Mouse (Mus musculus) right cerebral cortex, postnatal 10 days (tissue): ENCODE measurements around the gene Hint2.
A peak's percentile ranks its signal among the peaks of the same experiment; 100 is the strongest.

Experiments
- DNase-seq, 2 experiments: peaks; one replicate each; pipeline ENCODE4 v3.0.0; 2021; ENCODE audit warnings: low spot score in 2 of 2

The Hint2 gene

DNA sequence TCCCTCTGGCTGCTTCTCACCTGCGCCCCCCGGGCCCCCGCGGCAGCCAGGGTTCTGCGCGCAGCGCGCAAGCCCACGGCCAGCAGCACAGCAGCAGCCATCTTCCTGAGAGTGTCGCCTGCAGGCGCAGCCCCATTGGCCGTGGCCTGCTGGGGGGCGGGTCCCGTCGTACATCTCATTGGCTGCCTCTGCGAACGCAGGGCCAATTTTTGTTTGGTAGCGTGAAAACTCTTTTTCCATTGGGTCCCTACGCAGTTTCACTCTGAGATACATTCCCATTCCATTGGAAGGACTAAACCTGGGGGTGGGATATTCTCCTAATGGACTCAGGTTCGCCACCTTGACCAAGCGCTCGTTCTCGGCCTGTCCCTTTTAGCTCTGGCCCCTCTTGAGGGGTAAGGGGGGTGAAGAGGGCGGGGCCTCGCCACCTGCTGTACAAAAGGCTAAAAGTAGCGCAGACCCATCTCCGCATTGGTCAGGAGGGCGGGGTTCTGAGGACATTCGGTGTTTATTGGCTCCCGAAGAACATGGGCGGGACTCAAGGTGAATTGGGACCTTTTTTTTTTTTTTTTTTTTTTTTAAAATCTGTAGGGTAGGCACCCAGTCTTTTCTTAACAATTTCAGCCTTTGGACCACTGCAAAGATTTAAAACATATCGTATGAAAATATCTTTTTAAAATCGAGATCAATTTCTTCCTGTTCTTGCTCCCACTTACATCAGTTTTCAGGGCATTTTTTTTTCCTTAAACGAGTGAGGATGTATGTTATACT is at the start of gene Hint2:
Gene Hint2, minus strand, starts transcription at position 128 of the 771 bp plus-strand sequence.
- DNase-seq, result peak; percentile 97 to 98

DNA sequence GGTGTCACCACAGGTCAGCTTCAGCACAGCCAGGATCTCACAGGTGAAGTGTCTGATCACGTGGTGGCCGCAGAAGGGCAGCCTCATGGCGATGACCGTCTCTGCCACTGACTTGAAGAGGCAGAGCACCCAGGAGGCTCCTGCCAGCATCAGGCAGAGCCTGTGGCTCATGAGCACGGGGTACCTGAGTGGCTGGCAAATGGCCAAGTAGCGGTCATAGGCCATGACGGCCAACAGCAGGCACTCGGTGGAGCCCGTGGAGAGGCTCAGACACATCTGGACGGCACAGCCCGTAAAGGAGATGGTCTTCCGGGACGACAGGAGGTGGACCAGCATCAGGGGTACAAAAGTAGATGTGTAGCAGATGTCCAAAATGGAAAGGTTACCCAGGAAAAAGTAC is 49.7 kb upstream of the Hint2 start:
- no peak for DNase-seq

DNA sequence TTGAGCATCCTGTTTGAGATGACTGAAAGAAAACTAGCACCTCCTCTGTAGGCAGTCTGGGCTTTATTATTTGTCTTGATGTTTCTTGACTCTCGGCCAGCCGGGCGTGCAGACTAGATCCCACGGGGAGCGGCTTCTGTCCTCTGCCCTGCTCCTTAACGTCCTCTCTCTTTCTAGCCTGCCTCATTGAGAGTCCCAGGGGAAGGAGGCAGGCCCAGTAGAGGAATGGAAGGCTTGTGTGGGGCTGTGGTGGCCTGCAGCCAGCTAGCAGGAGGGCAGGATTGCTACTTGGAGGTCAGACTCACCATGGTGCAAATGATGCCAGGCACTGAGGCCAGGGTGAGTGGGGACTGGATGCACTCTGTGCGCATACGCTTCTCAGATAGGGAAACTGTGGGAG is 47.6 kb upstream of the Hint2 start:
- DNase-seq, result no peak

DNA sequence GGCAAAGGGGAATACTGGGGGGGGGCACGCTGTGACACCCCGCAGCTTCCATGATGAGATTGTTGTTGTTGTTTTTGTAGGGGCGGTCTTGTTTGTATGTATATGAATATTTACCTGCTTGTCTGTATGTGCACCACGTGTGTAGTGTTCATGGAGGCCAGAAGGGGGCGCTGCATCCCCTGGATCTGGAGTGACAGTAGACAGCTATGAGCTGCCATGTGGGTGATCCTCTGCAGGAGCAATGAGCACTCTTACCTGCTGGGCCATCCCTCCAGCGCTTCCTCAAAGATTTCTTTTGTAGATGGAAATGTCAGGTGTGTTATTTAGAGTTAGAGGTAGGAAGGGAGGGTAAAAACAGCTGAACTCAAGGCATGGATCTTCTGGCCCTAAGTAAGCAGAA is 47.2 kb upstream of the Hint2 start:
- DNase-seq, result no peak

DNA sequence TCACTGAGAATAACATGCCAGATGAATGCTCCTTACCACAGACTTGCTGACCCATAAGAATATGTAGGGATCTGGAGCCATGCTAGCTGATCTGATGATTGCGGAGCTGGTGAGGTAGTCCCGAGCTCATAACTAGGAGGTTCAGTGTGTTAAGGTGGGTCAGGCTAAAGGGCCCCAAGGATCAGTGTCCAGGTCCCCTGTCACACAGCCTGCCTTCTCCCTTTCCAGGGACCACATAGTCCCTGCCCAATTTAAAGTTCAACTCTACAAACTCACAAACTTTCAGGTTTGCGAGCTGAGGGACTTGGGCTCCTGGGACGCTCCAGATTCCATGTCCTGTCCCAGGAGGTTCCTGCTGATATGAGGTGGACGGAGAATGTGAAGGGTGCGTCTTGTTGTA is 44.4 kb upstream of the Hint2 start, which contains the start of gene Olfr70:
Gene Olfr70, minus strand, starts transcription at position 101 of the 400 bp plus-strand sequence.
- no peak for DNase-seq

DNA sequence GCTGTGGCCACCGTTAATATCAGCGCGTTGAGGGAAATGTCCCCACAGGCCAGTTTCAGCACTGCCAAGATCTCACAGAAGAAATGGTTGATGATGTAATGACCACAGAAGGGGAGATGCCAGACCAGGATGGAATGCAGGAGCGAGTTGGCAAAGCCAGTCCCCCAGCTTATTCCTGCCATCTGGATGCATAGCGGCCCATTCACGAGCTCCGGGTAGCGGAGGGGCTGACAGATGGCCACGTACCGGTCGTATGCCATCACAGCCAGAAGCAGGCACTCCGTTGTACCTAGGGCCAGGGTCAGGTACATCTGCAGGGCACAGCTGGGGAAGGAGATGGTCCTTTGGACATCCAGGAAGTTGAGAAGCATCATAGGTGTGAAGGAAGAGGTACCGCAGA is 40.3 kb upstream of the Hint2 start:
- DNase-seq, result no peak

DNA sequence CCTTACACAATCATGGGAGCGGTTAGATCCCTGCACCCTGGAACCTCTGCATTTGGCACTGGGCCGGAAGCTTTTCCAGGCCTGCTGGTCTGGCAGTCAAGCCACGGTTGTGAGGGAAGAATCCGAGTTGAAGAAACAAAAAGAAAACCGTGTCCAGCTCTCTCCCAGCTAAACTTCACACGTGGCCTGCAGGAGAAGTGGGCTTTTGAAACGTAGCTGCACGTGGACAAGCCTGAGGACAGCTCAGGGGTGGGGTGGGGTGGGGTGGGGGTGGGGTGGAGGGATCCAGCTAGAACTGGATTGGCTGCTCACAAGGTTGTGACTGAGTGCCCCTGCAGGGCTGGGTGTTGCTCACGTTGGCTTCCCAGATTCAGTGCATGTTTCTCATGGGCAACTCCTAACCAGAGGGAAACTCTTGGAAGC is 39.0 kb upstream of the Hint2 start:
- no peak for DNase-seq

DNA sequence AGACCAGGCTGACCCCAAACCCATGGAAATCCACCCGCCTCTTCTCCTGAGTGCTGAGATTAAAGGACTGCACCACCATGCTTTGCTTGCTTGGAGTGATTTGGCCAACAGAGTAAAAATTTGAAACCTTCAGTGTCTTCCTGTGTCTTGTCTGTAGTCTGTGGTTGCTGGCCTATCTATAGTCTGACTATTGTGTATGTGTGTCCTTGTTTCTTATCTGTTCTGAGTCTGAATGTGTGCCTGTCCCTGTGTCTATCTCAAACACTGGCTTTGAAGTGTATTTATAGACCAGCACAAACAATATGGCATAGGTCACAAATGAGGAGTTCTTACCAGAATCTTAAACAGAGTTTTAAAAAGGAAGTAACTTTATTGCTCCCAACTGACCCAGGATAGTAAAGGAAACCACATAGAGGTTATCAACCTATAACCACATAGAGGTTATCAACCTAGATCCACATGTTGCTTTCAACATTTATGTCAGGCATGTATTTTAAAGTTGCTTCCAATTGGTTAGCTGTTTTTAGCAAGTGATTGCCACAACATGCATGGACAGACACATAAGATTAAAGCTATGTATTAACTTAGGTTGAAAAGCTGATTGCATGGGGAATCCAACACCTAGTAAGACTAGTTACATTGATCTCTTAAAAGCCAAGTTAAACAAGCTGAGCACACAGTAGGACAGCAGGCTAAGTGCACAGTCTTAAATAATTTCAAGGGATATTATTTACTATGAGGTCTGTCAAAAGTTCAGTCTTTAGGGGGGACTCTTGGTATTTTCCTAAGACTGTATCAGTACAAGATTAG is 38.4 kb upstream of the Hint2 start:
- DNase-seq, result no peak

DNA sequence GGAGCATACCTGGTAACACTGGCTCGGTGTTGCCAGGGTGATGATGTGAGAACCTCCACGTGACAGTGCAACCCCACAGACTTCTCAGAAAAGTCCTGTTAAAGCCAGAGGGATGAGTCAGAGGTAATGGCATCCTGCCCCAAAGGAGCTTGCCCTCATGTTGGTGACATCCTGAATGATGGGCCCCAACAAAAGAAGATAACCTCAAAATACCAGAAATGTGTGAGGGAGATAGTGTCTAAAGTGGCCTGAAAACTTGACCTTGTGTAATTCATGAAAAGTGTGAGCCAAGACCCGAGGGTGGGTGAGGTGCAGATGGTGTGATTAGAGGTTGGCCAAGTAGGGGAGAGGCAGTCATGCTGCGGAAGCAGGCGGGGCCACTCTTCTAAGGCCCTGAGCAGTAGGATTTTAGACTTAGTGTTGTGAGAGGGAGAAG is 37.6 kb upstream of the Hint2 start:
- no peak for DNase-seq

DNA sequence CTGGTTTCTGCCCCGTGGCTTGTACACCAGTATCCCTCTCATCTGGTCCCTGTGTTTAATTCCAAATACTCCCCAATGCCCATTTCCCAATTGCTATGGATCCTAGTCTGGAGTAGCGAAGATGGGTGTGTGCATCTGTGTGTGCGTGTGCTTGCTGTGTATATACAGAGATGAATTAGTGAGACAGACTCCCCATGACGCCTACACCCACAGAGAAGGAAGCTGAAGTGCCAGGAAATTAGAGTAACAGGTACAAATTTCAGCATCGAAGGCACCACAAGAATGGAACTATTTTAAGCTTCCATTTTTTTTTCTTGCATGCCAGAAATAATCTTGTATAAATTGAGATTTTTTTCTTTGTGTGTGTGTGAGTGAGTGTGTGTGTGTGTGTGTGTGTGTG is 34.8 kb upstream of the Hint2 start:
- DNase-seq, result peak in 1 of 2 experiments; percentile 16

DNA sequence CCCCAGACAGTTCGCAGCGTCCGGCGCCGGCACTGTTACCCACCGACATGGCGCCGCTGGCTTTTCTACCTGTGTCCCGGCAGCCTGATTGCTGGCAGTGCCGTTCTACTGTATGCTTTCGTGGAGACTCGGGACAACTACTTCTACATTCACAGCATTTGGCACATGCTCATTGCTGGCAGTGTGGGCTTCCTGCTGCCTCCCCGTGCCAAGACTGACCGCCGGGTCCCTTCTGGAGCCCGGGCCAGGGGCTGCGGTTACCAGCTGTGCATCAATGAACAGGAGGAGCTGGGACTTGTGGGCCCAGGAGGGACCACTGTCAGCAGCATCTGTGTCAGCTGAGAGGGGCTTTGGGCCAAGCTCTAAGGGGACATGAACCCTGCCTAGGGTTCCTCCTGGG is 33.8 kb upstream of the Hint2 start:
- DNase-seq, result peak in 1 of 2 experiments; percentile 57

DNA sequence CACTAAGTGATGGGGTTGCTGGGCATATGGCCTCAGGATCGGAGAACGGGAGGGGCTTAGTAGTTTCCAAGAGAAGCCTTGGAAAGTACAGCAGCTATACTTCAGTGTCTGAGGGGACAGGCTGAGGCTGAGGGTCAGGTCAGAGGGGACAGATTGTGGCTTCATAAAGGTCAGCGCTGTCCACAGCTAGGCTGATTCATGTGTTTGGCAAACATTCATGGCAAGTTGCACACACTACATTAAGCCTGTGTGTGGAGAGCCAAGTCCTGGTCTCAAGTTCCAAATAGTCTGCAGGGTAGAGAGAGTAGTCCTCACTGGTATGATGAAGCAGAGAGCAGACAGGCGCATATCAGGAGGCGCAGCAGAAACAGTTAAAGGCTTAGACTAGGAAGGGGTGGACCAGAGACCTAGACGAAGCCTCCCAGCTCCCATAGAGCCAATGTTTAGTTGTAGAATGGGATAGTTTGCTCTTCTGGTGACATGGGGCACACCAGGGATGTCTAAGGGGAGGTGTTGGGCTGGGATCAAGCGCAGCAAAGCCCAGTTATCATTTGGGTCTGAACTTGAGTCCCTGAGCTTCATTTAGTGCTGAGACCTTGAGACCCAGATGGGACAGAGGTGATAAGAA is 23.3 kb upstream of the Hint2 start:
- no peak for DNase-seq

DNA sequence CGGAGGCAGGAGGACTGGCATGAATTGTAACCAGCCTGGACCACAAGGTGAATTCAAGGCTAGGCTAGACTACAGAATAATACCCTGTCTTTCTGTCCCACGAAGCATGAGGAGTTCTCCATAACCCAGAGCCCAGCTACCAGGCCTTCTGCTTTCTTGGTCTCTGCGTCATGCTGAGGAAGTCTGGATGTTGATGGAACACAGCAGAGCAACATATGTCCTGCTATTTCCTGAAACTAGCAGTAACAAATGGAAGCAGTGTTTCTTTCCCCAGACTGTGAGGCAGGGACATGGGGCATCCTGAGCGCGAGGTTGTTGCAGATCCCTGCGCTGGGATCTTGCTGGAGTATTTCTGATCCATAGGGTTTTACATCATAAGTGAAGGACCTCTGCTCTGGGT is 22.3 kb upstream of the Hint2 start:
- no peak for DNase-seq

DNA sequence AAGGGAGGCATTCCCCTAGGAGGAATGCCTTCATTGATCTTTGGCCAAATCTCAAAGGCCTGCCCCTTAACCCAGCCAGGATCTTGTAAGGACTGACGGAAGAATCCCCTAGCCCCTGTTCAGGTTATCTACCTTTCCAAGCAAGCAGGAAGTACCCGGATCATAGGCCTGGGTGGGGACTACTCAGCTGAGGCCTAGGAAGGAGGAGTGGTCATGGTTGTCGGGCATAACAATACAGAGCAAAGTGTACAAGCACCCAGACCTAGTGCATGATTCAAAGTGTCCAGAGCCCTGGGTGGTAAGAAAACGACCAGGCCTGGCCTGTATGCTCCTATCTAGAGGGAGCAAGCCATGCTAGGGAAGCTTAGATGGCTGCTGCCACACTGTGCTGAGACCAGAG is 19.3 kb upstream of the Hint2 start:
- no peak for DNase-seq

DNA sequence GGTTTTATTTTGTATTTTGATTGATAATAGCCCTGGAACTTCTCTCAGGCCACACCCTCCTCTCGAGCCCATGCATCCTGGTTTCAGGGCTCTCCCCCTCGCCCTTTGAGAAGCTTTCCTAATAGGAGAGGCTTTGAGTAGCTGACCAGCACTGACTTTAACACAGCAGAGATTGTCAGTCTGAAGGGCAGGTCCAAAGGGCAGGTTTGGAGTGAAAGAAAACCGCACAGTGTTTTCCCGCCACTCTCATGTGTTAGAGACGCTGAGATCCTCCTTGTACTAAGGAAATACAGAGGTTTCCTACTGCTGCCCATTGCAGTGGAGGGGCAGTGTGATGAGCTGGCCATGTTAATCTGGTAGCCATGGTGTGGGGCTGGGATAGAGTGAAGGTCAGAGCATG is 18.7 kb upstream of the Hint2 start:
- DNase-seq, result no peak

DNA sequence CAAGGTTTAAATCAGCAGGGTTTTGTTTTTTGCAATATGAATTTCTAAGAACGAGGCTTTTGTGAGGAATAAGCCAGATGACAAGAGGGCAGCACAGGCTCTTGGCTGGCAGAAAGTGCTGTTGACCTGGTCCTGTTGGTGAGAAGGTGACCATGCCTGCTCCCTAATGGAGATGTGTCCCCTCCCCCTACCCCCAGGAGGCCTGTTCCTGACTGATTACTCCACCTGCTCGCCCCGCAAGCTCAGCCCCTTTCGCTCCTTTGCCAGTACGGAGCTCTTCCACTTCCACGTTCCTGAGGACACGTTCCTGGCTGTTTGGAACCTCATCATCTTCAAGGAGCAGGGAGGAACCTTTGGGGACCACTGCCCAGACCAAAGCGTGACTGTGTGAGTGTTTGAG is 17.4 kb upstream of the Hint2 start:
- no peak for DNase-seq

DNA sequence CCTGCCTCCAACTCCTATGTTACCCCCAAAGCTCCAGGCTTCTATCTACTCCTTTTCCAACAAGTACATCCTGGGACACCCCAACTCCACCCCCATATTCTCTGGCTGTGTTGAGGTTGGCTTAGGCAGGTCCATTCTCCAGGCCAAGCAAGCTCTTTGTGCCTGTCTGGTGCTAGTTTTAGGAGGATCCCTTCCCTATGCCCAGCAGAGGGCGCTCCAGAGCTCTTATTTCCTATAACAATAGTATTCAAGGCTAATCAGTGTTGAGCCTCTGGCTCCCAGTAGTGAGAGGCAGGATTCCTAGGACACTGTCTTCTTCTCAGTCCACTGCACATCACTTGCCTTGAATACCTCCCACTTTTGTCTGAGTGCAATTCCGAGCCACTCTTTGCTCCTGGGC is 15.8 kb upstream of the Hint2 start:
- DNase-seq, result peak; percentile 86 to 93

DNA sequence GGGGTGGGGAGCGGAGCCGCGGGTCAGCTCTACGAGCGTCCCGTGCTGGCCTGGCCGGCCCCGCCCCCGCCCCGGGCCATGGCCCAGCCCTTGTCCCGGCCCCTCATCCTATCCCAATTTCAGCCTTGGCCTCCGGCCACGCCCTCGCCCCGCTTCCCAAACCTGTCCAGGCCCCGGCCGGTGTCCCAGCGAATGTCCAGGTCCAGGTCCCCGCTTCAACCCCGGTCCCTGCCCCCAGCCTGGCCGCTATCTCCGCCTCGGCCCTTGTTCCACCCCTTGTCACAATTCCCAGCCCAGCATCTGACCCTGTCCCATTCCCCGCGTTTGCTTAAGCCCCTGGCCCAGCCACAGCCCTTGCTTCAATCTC is 13.1 kb upstream of the Hint2 start:
- DNase-seq, result peak; percentile 69 to 74

DNA sequence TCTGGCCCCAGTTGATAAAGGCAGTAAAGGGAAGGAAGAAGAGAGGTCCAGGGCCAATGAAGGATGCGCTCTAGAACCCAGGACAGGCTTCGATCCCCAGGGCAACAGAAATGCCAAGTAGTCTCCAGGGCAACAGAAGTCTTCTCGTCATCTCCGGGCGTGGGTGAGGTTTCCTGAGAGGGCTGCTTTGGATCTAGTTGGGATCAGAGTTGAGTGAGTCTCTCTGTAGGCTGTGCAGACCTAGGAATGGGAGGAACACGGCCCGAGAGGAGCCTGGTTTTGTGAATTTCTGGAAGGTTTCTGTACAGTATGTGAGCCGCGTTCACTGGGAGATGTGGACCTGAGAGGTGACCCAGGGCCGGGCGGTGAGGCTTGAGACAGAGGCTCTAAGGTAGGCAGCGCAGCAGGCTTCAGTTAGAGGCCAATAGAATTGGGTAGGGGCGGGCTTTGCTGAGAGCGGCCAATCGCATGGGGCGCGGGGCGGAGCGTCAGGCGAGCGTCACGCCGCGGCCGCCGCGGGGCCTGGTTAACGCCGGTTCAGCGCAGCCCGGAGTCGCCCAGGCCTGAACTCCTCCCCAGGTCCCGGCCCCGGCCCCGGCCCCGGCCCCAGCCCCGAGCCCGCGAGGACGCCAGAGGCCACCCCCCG is 12.6 kb upstream of the Hint2 start, which contains the start of the genes Tmem8b and Fam221b:
Gene Tmem8b, plus strand, starts transcription at position 190 of the 646 bp plus-strand sequence.
Gene Fam221b, minus strand, starts transcription at position 364 of the 646 bp plus-strand sequence.
- DNase-seq, result peak; percentile 93 to 95

DNA sequence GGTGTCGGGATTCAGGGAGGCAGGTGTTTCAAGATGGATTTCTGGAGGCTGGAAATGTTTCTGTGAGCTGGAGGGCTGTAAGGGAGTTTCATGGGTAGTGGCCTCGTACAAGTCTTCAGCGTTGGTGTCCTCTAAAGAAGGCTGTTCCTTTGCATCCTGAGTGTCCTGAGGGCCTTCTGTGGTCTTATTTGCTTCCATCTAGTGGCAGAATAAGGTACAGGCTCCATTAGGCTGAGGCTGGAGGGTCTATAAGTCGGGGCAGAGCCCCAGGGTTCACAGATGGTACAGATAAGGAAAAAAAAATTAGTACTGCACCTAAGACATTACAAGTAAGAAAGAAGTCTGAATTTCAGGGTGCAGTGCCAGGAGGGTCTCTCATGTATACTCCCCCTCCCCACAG is 10.1 kb upstream of the Hint2 start:
- no peak for DNase-seq

DNA sequence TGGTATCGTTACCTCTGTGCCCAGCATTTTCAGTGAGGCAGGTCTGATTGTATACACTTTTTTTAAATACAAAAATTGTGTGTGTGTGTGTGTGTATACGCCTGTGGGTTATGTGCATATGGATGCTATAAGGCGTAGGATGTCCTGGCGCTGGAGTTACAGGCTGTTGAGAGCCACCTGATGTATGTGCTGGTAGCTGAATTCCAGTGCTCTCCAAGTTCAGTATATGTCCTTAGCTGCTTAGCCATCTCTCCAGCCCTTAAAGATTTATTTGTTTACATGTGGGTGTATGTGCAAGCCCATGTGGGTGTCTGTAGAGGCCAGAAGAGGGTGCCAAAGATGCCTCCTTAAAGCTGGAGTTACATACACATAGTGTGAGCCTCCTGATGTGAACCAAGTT is 880 bp upstream of the Hint2 start:
- no peak for DNase-seq
